ENCODE assay signal across 10 mouse cellular contexts in the genomic region with DNA sequence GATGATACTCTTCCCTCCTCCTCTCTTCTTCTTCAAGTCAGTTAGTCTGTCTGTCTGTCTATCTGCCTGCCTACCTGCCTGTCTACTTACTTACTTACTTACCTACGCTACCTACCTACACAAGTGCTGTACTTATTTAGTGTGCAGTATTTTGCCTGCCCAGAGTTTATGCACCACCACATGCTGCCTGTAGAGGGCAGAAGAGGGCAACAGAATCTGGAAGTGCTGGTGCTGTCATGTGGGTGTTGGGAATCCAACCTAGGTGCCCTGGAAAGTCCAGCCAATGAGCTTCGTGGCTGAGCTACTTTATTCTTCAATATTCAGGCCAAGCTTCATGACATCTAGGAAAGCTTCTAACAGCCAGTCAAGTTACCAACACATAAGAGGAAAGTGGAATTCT. TPM values are rescaled to one million over a fixed set of nuclear protein-coding genes. Genes with fewer than 3 reads are reported as not detected.
DNase-seq lines count a peak whose midpoint lies in the region; ATAC-seq and TF ChIP-seq lines count a peak whose summit lies in the region.
"Had no signal": no experiment of that assay in that cellular context is flagged by ENCODE, and none has a peak within 500 bp of the region (broad histone marks: within the 10 kb centered on the region; RNA-seq: fewer than 3 reads in every experiment).

No protein-coding gene starts in this region.

- TF ChIP-seq EP300 in CH12.LX (IDR thresholded peaks at IDR 0.05; ENCODE audit: low read length) = no peak
- TF ChIP-seq EP300 in heart, postnatal 0 days (IDR thresholded peaks at IDR 0.05; ENCODE audit: low read depth) = no peak

- WGBS in intestine, embryonic 14.5 days = 77% methylated on average over 2 of the region's 2 CpGs
- WGBS in intestine, embryonic 15.5 days = 83% methylated on average over 2 of the region's 2 CpGs
- WGBS in bone marrow, adult 2 months = 57% methylated on average over 2 of the region's 2 CpGs
- 89% methylated on average over 2 of the region's 2 CpGs for WGBS in heart, postnatal 0 days

- no peaks in the 10 kb centered on the region for H3K27me3 ChIP-seq in intestine, embryonic 14.5 days (replicated peaks; ENCODE audit: control insufficient read depth, insufficient read depth, low read length)
- no peaks in the 10 kb centered on the region for H3K27me3 ChIP-seq in intestine, embryonic 15.5 days (replicated peaks)
- no peaks in the 10 kb centered on the region for H3K27me3 ChIP-seq in CH12.LX (replicated peaks)
- H3K27me3 ChIP-seq in heart, postnatal 0 days (ENCODE audit: control insufficient read depth, insufficient read depth, low read length) = no peaks in the 10 kb centered on the region
- H3K27me3 ChIP-seq: embryonic facial prominence, embryonic 15.5 days had no signal

- TF ChIP-seq CTCF in CH12.LX (conservative IDR thresholded peaks at IDR 0.05 in 1 of 2, IDR thresholded peaks at IDR 0.05 in 1 of 2; ENCODE audit: low read depth in 2 of 2, low read length in 2 of 2) = peak; percentile 64 to 74
- peak; percentile 94 for TF ChIP-seq CTCF in bone marrow, adult 2 months (IDR thresholded peaks at IDR 0.05; ENCODE audit: control insufficient read depth, insufficient read depth, low read length)
- peak; percentile 73 for TF ChIP-seq CTCF in heart, postnatal 0 days (IDR thresholded peaks at IDR 0.05; ENCODE audit: low read depth)

- no peak for TF ChIP-seq RAD21 in CH12.LX (IDR thresholded peaks at IDR 0.05; ENCODE audit: low read depth, low read length)

- peaks cover 59% of the 10 kb centered on the region for H3K36me3 ChIP-seq in intestine, embryonic 14.5 days (ENCODE audit: control insufficient read depth, insufficient read depth, low read length)
- H3K36me3 ChIP-seq in intestine, embryonic 15.5 days = peaks cover 33% of the 10 kb centered on the region
- H3K36me3 ChIP-seq in CH12.LX (replicated peaks in 1 of 2; ENCODE audit: control insufficient read depth in 1 of 2, insufficient read depth in 1 of 2, low read length in 1 of 2) = peaks cover 62 to 88% of the 10 kb centered on the region in 2 experiments
- H3K36me3 ChIP-seq in heart, postnatal 0 days (replicated peaks; ENCODE audit: control insufficient read depth, insufficient read depth, low read length) = peaks cover 54% of the 10 kb centered on the region

- no peak overlapping the region for H3K9ac ChIP-seq in intestine, embryonic 14.5 days (ENCODE audit: low read length)
- H3K9ac ChIP-seq in intestine, embryonic 15.5 days = no peak overlapping the region
- H3K9ac ChIP-seq in CH12.LX (ENCODE audit: insufficient read depth, low read depth) = no peak overlapping the region
- no peak overlapping the region for H3K9ac ChIP-seq in heart, postnatal 0 days (replicated peaks; ENCODE audit: low read depth, low read length)
- H3K9ac ChIP-seq: embryonic facial prominence, embryonic 15.5 days had no signal

- H3K27ac ChIP-seq in intestine, embryonic 14.5 days (ENCODE audit: low read depth) = no peak overlapping the region
- H3K27ac ChIP-seq in intestine, embryonic 15.5 days = no peak overlapping the region
- H3K27ac ChIP-seq in CH12.LX (ENCODE audit: insufficient read depth, low read depth) = no peak overlapping the region
- no peak overlapping the region for H3K27ac ChIP-seq in bone marrow, adult 2 months (ENCODE audit: control insufficient read depth, insufficient read depth, low read depth, low read length, poor library complexity)
- H3K27ac ChIP-seq in heart, postnatal 0 days (ENCODE audit: low read depth) = no peak overlapping the region
- H3K27ac ChIP-seq: embryonic facial prominence, embryonic 15.5 days had no signal

- no peaks in the 10 kb centered on the region for H3K4me1 ChIP-seq in intestine, embryonic 14.5 days (replicated peaks; ENCODE audit: control insufficient read depth, insufficient read depth, low read length)
- no peaks in the 10 kb centered on the region for H3K4me1 ChIP-seq in intestine, embryonic 15.5 days (replicated peaks)
- peaks cover 0 to 14% of the 10 kb centered on the region in 2 experiments; a peak in 2 of 4 replicates for H3K4me1 ChIP-seq in CH12.LX (ENCODE audit: control insufficient read depth in 1 of 2, insufficient read depth in 2 of 2)
- H3K4me1 ChIP-seq in bone marrow, adult 2 months (ENCODE audit: control insufficient read depth, insufficient read depth, low read length) = no peaks in the 10 kb centered on the region
- peaks cover 10% of the 10 kb centered on the region; the same call in 1 of the 2 replicates for H3K4me1 ChIP-seq in heart, postnatal 0 days (ENCODE audit: control insufficient read depth, insufficient read depth)
- H3K4me1 ChIP-seq: embryonic facial prominence, embryonic 15.5 days had no signal

- no peak for ATAC-seq in intestine, embryonic 14.5 days (replicated peaks; ENCODE audit: low FRiP score, low TSS enrichment, low read depth)
- ATAC-seq in intestine, embryonic 15.5 days = no peak
- ATAC-seq in heart, postnatal 0 days (ENCODE audit: insufficient read depth, low read depth) = no peak

- no peak for TF ChIP-seq POLR2A in CH12.LX (IDR thresholded peaks at IDR 0.05; ENCODE audit: low read depth, low read length)
- TF ChIP-seq POLR2A in bone marrow, adult 2 months (IDR thresholded peaks at IDR 0.05; ENCODE audit: borderline replicate concordance, control insufficient read depth, low read depth, low read length) = no peak

- no peaks in the 10 kb centered on the region for H3K9me3 ChIP-seq in intestine, embryonic 14.5 days (ENCODE audit: control insufficient read depth, low read length)
- no peaks in the 10 kb centered on the region for H3K9me3 ChIP-seq in intestine, embryonic 15.5 days
- peaks cover 6% of the 10 kb centered on the region for H3K9me3 ChIP-seq in CH12.LX (replicated peaks; ENCODE audit: low read length)
- H3K9me3 ChIP-seq in heart, postnatal 0 days (replicated peaks; ENCODE audit: control insufficient read depth, low read length) = no peaks in the 10 kb centered on the region
- H3K9me3 ChIP-seq: embryonic facial prominence, embryonic 15.5 days had no signal

- no peak overlapping the region for H3K4me3 ChIP-seq in intestine, embryonic 14.5 days (ENCODE audit: low read depth, low read length)
- no peak overlapping the region for H3K4me3 ChIP-seq in intestine, embryonic 15.5 days (replicated peaks)
- no peak overlapping the region for H3K4me3 ChIP-seq in CH12.LX (replicated peaks in 1 of 3; ENCODE audit: low read depth in 2 of 3, low read length in 2 of 3, poor library complexity in 1 of 3)
- H3K4me3 ChIP-seq in bone marrow, adult 2 months (replicated peaks; ENCODE audit: control insufficient read depth, low read depth, low read length) = no peak overlapping the region
- no peak overlapping the region for H3K4me3 ChIP-seq in heart, postnatal 0 days (ENCODE audit: low read depth, low read length)
- H3K4me3 ChIP-seq: embryonic facial prominence, embryonic 15.5 days had no signal

- in situ Hi-C loops in CH12.LX (cut with MboI; ENCODE audit: low pct_ligation_motif_present, low pct_unique_long_range_greater_than_20kb, low sequenced_read_pairs) = loop anchor here (25.0 kb wide), 1 partner anchor 328 kb away; a partner anchor contains a TSS

- dilution Hi-C loops in CH12.LX (cut with MboI; ENCODE audit: extremely low pct_ligation_motif_present, extremely low pct_unique_long_range_greater_than_20kb, low sequenced_read_pairs) = no loop called here

- peaks cover 2% of the 10 kb centered on the region; the same call in 1 of the 2 replicates for H3K79me2 ChIP-seq in CH12.LX (replicated peaks; ENCODE audit: control insufficient read depth, extremely low read depth, insufficient read depth, poor library complexity, severe bottlenecking)

- DNase-seq in intestine, embryonic 14.5 days (ENCODE audit: low spot score) = peak; percentile 70
- DNase-seq in CH12.LX (ENCODE audit: extremely low read depth) = no peak
- DNase-seq in heart, postnatal 0 days (ENCODE audit: low spot score) = peak; percentile 33
- peak; percentile 35 to 54 for DNase-seq in lung, adult 18-20 months
- DNase-seq in spleen, postnatal 4 days (ENCODE audit: low spot score in 2 of 2) = peak; percentile 74 to 85
- no peak for DNase-seq in layer of hippocampus, adult 11-12 months (ENCODE audit: low spot score)

- H3K4me2 ChIP-seq in intestine, embryonic 14.5 days (ENCODE audit: low read length) = no peak overlapping the region
- no peak overlapping the region for H3K4me2 ChIP-seq in intestine, embryonic 15.5 days (replicated peaks)
- no peak overlapping the region for H3K4me2 ChIP-seq in CH12.LX (ENCODE audit: insufficient read depth, low read depth, poor library complexity, severe bottlenecking)
- no peak overlapping the region for H3K4me2 ChIP-seq in heart, postnatal 0 days (ENCODE audit: low read depth, low read length)
- H3K4me2 ChIP-seq: embryonic facial prominence, embryonic 15.5 days had no signal

RNA-seq across cellular contexts. Expression of a gene that starts 12.3 kb away (rescaled TPM):
- 780 and 861 TPM in 2 replicates for polyA plus RNA-seq in intestine, embryonic 14.5 days (2014; fragmentation: Nextera tagmentation; extraction: Ambion mirVana)
- polyA plus RNA-seq in intestine, embryonic 15.5 days (2015; fragmentation: Nextera tagmentation; extraction: Ambion mirVana) = 1,028 and 1,048 TPM in 2 replicates
- total RNA-seq in CH12.LX (2012; rRNA removed) (866 and 1,326 TPM in 2 replicates), CH12.LX (2014; rRNA removed) (1,168 and 1,315 TPM in 2 replicates)
- polyA plus RNA-seq in CH12.LX (2012; ENCODE audit: insufficient read length, low read depth) = 791 and 827 TPM in 2 replicates
- polyA plus RNA-seq in bone marrow, adult 2 months (2011; ENCODE audit: insufficient read depth, insufficient read length, low replicate concordance, missing spikeins) = 114 and 246 TPM in 2 replicates
- total RNA-seq in heart, postnatal 0 days (2014; rRNA removed; ENCODE audit: low replicate concordance) = 160 and 175 TPM in 2 replicates
- 348 and 437 TPM in 2 replicates for polyA plus RNA-seq in heart, postnatal 0 days (2015; fragmentation: Nextera tagmentation; extraction: Ambion mirVana)

RNA-seq across cellular contexts. Expression of a gene that starts 15.6 kb away (rescaled TPM):
- polyA plus RNA-seq in intestine, embryonic 14.5 days (2014; fragmentation: Nextera tagmentation; extraction: Ambion mirVana) = 48.8 and 51.0 TPM in 2 replicates
- polyA plus RNA-seq in intestine, embryonic 15.5 days (2015; fragmentation: Nextera tagmentation; extraction: Ambion mirVana) = 40.7 and 45.7 TPM in 2 replicates
- total RNA-seq in CH12.LX (2012; rRNA removed) = 80.4 and 88.4 TPM in 2 replicates
- total RNA-seq in CH12.LX (2014; rRNA removed) = 61.2 and 68.8 TPM in 2 replicates
- 62.1 and 64.1 TPM in 2 replicates for polyA plus RNA-seq in CH12.LX (2012; ENCODE audit: insufficient read length, low read depth)
- polyA plus RNA-seq in bone marrow, adult 2 months (2011; ENCODE audit: insufficient read depth, insufficient read length, low replicate concordance, missing spikeins) = 16.6 and 22.5 TPM in 2 replicates
- total RNA-seq in heart, postnatal 0 days (2014; rRNA removed; ENCODE audit: low replicate concordance) = 18.6 and 31.0 TPM in 2 replicates
- 20.1 and 22.1 TPM in 2 replicates for polyA plus RNA-seq in heart, postnatal 0 days (2015; fragmentation: Nextera tagmentation; extraction: Ambion mirVana)

RNA-seq across cellular contexts. Expression of a gene that starts 29.1 kb away (rescaled TPM):
- polyA plus RNA-seq in intestine, embryonic 14.5 days (2014; fragmentation: Nextera tagmentation; extraction: Ambion mirVana) = 80.1 and 82.7 TPM in 2 replicates
- polyA plus RNA-seq in intestine, embryonic 15.5 days (2015; fragmentation: Nextera tagmentation; extraction: Ambion mirVana) = 69.5 and 73.0 TPM in 2 replicates
- total RNA-seq in CH12.LX (2012; rRNA removed) = 47.0 and 54.6 TPM in 2 replicates
- 45.1 and 50.5 TPM in 2 replicates for total RNA-seq in CH12.LX (2014; rRNA removed)
- 63.1 and 71.3 TPM in 2 replicates for polyA plus RNA-seq in CH12.LX (2012; ENCODE audit: insufficient read length, low read depth)
- polyA plus RNA-seq in bone marrow, adult 2 months (2011; ENCODE audit: insufficient read depth, insufficient read length, low replicate concordance, missing spikeins) = 41.6 and 42.5 TPM in 2 replicates
- total RNA-seq in heart, postnatal 0 days (2014; rRNA removed; ENCODE audit: low replicate concordance) = 29.7 and 36.1 TPM in 2 replicates
- polyA plus RNA-seq in heart, postnatal 0 days (2015; fragmentation: Nextera tagmentation; extraction: Ambion mirVana) = 34.1 and 43.4 TPM in 2 replicates

RNA-seq across cellular contexts. Expression of a gene that starts 42.0 kb away (rescaled TPM):
- polyA plus RNA-seq in intestine, embryonic 14.5 days (2014; fragmentation: Nextera tagmentation; extraction: Ambion mirVana) = 61.4 and 62.2 TPM in 2 replicates
- polyA plus RNA-seq in intestine, embryonic 15.5 days (2015; fragmentation: Nextera tagmentation; extraction: Ambion mirVana) = 68.3 and 71.4 TPM in 2 replicates
- 36.7 and 42.9 TPM in 2 replicates for total RNA-seq in CH12.LX (2012; rRNA removed)
- total RNA-seq in CH12.LX (2014; rRNA removed) = 67.8 and 76.4 TPM in 2 replicates
- 61.2 and 62.4 TPM in 2 replicates for polyA plus RNA-seq in CH12.LX (2012; ENCODE audit: insufficient read length, low read depth)
- polyA plus RNA-seq in bone marrow, adult 2 months (2011; ENCODE audit: insufficient read depth, insufficient read length, low replicate concordance, missing spikeins) = 37.9 and 39.2 TPM in 2 replicates
- total RNA-seq in heart, postnatal 0 days (2014; rRNA removed; ENCODE audit: low replicate concordance) = 73.8 and 75.8 TPM in 2 replicates
- 51.9 and 52.3 TPM in 2 replicates for polyA plus RNA-seq in heart, postnatal 0 days (2015; fragmentation: Nextera tagmentation; extraction: Ambion mirVana)

RNA-seq across cellular contexts. Expression of a gene that starts 48.7 kb away (rescaled TPM):
- not detected in 2 replicates for polyA plus RNA-seq in intestine, embryonic 14.5 days (2014; fragmentation: Nextera tagmentation; extraction: Ambion mirVana)
- polyA plus RNA-seq in intestine, embryonic 15.5 days (2015; fragmentation: Nextera tagmentation; extraction: Ambion mirVana) = not detected in 2 replicates
- total RNA-seq in CH12.LX (2012; rRNA removed) (not detected in 2 replicates), CH12.LX (2014; rRNA removed) (not detected in 2 replicates)
- not detected in 2 replicates for polyA plus RNA-seq in CH12.LX (2012; ENCODE audit: insufficient read length, low read depth)
- polyA plus RNA-seq in bone marrow, adult 2 months (2011; ENCODE audit: insufficient read depth, insufficient read length, low replicate concordance, missing spikeins) = not detected in 2 replicates
- total RNA-seq in heart, postnatal 0 days (2014; rRNA removed; ENCODE audit: low replicate concordance) = not detected in 2 replicates
- not detected in 2 replicates for polyA plus RNA-seq in heart, postnatal 0 days (2015; fragmentation: Nextera tagmentation; extraction: Ambion mirVana)
- polyA plus RNA-seq: lung, embryonic 16.5 days had no signal

Comparison
In these comparisons a context has a peak if more than half of its experiments do, and no peak if none do; other contexts are left out.
1. DNase-seq: peak in intestine, embryonic 14.5 days (single experiment), heart, postnatal 0 days (single experiment), lung, adult 18-20 months (2 of 2) and spleen, postnatal 4 days (2 of 2); none in CH12.LX (single experiment) and layer of hippocampus, adult 11-12 months (single experiment).
2. Peak in every context shown above with its lines, with median percentiles within 50 percentile points of each other: CTCF ChIP-seq.